Mouse (Mus musculus): Measurements from ENCODE around the gene Map2k5.

DNA sequence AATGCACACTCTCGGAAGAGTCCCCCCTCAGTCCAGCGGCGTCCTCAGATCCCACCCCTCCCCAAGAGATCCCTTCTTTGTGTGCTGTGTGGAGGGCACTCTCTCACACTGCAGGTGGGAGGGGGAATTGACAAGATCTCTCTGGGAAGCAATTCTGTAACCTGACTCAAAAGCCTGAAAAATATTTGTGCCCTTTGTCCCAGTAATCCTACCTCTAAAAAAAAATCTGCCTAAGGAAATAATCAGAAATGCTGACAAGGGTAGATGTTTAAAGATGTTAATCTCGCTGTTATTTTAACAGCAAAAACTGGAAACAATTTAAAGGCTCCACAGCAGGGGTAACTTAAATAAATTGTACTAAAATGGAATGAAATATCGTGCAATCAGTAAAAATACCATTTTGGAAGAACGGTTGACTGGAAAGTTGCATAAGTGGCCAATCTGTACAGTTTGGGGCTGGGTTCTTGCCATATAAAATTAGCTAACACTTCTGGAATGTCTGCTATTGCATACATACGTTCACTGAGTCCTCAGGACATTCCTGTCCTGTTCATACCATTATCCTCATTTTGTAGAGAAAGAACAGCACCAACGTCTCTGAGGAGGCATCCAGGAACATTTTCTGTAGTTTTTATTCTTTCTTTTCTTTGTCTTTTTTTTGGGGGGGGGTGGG is 255.4 kb downstream of the Map2k5 start:
- TF ChIP-seq POLR2A (IDR thresholded peaks at IDR 0.05; ENCODE audit: control insufficient read depth, extremely low read depth, insufficient read depth, low read length, poor library complexity) = no peak
- TF ChIP-seq CTCF (IDR thresholded peaks at IDR 0.05; ENCODE audit: borderline replicate concordance, control insufficient read depth, extremely low read depth, insufficient read depth, low read length, poor library complexity) = no peak

Data from thymus, adult 2 months (tissue).